Mouse (Mus musculus): Measurements from ENCODE around the gene Sla2.
"Not testable (repeated sequence)": the region's sequence is repeated elsewhere in the genome, so short reads cannot be mapped to it uniquely, and the experiment has no call there.

Gene Sla2

DNA sequence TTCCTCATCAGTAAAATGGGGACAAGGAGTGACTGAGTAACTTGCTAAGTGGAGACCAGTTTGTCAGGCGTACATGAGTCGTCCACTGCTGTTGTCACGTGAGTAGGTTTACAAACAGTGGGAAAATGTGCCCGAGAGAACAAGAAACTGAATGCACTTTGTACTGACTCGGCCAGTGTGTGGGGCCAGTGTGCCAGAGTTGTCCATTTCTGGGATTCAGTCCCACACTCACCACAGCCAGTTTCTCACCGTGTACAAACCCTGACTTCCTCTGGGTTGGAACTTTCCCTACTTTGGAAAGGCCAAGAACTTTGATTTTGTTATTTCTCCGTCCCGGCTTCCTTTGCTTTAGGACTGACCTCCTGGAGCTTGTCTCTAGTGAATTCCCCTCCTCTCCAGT is 18.0 kb downstream of the Sla2 start:
- DNase-seq (ENCODE audit: low read depth, low spot score), result no peak

DNA sequence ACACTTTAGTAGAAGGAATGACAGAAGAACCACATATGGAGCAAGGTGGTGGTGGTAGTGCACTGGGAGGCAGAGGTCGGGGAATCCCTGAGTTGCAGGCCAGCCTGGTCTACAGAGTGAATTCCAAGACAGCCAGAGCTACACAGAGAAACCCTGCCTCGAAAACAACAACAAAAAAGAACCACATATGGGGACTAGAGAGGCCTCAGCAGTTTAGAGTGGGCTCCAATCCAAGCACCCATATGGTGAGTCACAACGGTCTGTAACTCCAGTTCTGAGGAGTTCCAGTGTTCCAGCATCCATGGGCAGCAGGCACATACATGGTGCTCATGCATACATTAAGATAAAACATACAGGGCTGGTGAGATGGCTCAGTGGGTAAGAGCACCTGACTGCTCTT is 22.5 kb downstream of the Sla2 start:
- no peak for DNase-seq (ENCODE audit: low read depth, low spot score)

DNA sequence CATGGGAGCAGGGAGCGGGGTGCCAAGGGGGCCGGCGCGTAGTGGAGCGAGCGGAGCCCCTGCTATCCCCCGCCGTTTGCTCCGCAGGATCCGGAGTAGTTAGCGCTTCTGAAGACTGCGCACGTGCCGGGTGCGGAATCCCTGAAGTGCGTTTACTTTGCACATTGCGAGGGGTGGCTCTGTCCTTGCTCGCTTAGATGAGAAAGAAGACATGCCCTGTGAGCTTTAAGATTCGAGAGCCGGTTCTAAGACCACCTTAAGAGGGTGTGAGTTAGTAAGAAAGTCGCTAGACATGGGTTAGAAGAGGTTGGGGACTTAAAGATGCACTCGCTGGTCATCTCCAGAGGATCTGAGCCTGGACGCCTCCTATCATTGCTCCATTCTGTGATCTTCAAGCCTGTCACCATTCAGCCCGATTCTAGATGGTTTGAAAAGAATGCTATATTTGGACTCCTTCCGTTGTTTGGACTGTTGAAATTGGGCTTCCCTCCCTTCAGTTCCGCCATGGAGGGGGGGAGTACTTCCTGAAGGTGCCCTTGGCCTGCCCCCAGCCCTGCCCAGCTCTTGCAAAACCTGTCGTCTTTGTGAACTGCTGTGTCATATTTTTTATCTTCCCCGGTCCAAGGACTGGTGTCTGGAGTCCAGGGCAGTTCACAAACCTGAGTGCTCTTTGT is 23.4 kb downstream of the Sla2 start:
- DNase-seq (ENCODE audit: low read depth, low spot score), result no peak

DNA sequence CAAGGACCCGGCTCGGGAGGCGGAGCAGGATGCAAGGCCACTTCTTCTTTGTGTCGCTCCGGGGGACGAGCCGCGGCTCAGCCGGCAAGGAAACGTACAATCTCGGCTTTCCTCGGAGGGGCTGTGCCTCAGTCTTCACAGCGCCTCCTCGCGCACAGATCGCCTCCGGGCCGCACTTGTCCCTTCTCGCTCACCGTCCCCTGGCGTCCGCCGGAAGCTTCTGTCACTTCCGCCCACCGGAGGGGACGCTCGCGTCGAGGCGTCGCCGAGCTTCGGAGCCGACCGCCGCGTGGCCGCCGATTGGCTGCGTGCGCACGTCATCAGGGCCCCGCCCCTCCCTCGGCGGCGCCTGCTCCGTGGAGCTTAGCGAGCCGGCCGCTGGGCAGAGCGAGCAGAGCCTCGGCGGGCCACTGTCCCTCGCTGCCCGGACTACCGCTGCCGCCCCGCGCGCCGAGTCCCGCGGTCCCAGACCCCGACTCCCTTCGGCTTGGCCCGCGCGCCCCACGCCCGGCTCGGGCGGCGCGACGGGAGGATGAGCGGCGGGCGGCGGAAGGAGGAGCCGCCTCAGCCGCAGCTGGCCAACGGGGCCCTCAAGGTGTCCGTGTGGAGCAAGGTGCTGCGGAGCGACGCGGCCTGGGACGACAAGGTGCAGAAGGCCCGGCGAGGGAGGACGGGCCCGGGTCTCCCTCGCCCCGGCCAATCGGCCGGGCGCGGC is 24.1 kb downstream of the Sla2 start, which contains the start of gene Rab5if:
Gene Rab5if, plus strand, starts transcription at position 357 of the 715 bp plus-strand sequence.
- peak; percentile 95 for DNase-seq (ENCODE audit: low read depth, low spot score)

DNA sequence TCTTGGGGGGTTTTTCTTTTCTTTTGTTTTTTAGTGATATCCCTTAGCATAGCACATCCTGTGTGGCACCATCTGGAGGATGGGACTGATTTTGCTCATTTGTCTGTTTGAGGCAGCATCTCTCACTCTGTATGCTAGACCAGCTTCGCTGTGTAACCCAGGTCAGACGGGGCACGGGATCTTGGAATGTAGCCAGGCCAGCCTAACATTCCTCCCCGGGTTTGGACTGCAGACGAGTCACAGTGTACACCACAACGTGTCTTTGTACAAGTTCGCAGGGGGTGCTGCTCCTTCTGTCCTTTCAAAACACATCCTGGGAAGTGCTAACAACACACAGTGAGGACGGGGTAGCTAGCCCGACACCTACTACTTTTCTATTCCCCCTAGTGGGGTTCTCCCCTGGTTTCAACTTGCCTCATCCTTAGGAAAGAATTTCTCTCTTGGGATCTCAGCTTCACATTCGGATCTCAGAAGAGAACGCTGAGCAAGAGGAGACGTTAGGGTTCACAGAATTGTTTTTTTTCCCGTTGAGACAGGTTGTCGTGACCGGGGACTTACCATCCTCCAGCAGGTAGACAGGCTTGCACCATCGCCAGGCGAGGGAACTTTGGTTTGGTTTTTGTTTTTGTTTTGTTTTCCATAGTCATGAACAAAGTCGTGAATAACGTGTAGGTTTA is 24.8 kb downstream of the Sla2 start:
- no peak for DNase-seq (ENCODE audit: low read depth, low spot score)

DNA sequence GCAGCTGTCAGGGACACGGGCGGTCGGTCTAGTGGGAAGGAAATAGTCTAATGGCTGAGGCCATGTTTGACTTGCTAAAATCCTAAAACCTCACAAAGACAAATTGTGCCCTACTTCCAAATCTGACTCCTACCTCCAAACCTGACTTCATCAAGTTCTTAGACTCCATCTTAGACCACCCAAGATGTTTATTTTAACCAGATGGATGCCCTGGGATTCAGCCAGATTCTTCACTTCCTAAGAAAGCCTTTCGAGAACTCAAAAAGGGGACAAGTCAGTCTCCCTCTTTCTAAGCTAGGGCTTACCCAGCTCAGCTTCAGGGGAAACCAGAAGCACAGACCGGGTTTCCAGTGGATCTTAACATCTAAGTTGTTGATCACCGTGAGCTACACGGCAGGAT is 28.3 kb downstream of the Sla2 start:
- no peak for DNase-seq (ENCODE audit: low read depth, low spot score)

DNA sequence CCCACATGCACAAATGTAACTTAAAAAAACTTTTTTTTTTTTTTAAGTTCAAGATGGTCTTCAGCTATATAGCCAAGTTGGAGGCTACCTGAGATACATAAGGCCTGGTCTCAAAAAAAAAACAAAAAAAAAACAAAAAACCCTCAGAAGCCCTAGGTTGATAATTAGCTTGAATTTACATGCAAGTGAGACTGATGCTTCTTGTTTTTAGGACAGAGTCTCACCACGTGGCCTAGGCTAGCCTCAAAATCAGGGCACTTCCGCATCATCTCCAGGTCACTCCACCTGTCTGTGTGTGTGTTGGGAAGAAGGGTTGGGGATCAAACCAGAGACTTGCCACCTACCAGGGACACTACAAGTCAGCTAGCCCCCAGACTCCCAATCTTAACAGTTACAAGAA is 29.2 kb downstream of the Sla2 start, which contains the start of gene 4930518I15Rik:
Gene 4930518I15Rik, minus strand, starts transcription at position 112 of the 400 bp plus-strand sequence.
- DNase-seq (ENCODE audit: low read depth, low spot score), result no peak

DNA sequence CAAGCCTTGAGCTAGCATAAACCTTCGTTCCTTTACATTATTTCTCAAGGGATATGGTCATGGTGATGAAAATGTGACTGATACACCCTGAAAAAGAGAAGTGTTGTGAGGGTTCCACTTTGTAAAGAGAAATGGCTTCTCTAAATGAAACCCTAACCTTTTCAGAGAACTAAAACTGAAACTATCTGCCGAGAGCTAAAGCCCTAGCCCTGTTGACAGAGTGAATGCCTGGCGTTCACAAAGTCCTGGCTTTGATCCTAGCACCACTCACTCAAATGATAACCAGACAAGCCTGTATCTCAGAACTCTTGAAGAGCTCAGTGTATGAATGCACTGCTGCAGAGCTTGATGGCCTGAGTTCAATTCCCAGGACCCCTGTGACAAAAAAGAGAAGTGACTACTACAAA is 29.6 kb downstream of the Sla2 start:
- no peak for DNase-seq (ENCODE audit: low read depth, low spot score)

DNA sequence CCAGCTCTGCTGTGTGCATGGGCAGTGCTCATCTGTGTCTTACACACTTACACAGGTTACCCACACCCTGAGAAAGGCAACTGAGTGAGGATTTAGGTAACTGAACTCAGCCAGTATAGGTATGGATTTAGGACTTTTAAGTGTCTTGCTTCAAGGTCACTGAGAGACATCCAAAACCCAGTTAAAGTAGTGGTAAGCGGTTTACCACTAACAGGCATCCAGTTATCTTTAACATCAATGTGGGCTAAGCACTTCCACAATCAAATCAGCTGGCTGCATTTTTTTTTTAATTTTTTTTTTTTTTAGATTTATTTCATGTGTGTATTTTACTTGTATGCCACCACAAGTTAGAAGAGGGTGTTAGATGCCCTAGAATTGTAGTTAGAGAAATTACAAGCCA is 30.7 kb downstream of the Sla2 start:
- DNase-seq (ENCODE audit: low read depth, low spot score), result no peak

DNA sequence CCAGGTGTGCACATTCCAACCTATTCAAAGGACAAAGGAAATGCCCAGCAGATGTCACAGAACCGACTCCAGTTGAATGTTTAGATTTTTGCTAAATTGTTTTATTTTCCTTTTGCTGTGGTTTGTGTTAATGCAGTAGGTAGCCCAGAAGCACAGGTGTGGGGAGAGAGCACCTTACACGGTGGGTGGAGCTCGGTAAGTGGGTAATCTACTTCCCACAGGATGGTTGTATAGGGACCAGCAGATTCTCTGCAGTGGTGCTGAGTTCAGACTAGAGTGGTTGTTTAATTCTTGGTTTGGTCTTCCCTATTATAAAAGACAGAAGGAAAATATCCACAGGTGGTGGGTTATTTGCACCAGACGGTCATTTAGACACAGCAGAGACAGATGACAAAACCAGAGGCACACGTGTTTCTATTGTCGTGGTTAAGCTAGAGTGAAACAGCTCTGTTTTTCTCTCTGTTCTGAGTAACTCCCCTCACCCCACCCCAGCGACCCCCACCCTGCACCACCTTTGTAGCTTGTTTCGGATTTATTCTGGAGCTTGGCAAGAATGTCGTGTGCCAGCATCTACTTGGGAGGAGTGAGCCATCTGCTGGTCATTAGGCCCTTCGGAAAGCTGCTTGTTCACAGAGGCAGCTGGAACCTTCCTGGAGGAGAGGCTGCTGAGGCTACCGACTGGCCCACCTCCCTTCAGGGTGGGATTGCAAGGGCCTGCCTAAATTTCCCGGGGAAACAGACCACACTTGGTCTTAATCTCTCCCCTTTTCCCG is 32.8 kb downstream of the Sla2 start:
- not testable (repeated sequence) for DNase-seq (ENCODE audit: low read depth, low spot score)

DNA sequence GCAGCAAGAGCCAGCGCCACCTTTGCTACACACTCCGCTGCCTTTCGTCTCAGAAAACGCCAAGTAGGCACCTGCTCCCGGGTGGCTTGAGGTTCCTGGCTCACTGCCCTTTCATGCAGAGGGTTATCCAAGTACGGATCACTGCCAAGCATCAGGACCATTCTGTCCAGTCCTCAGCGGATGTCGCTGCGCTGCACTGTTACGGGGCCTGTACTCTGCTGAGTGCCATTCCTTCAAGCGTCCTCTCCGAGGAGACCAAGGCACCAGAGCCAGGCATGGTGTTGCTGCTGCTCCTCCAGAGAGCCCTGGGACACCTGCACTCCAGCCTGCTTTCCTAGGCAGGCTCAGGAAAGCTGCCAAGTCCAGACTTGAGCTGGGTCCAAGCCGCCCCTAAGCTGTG is 33.4 kb downstream of the Sla2 start:
- DNase-seq (ENCODE audit: low read depth, low spot score), result not testable (repeated sequence)

DNA sequence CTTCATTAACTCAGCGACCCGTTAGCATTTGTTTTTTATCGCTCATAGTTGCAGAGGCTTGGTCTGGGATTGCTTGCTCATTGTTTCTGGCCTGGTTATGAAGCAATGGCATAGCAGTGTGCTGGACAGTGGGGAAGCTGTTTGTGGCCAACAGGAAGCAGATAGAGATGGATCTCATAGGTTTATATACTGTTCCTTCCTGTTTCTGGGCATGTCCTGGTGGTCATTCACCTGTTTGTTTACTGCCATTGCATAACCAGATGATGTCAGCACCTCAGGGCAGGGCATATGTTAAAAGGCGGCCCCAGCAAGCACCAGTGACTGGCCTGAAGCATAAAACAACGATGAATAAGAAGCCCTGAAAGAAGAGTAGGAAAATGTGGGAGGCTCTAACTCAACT is 36.5 kb downstream of the Sla2 start:
- DNase-seq (ENCODE audit: low read depth, low spot score), result no peak

DNA sequence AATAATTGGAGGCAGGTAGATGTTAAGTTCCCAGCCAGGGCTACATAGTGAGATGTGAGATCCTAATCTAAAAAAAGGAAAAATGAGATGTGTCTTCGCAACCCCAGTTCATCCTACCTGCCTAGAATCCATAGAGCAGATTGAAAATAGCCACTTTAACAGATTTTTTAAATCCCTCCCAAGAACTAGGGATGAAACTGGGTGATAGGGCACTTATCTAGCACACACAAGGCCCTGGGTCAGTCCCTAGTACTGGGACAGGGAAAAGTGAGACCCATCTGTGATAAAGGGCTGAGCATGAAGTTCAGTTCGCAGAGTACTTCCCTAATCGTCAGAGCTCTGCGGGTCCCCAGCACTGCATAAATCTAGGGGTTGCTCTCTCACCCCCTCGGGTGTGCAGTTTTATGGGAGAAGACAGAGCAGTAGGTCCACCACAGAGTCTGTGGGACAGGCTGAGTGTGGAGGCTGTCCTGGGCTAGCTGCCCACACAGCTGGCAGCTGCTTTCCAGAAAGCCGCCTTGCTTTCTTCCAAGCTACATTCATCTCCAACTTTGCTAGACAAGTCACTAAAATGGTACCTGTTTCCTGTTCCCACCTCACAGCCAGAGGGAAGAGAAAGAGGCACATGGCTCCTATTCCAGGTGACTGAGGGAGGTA is 38.3 kb downstream of the Sla2 start:
- DNase-seq (ENCODE audit: low read depth, low spot score), result no peak

DNA sequence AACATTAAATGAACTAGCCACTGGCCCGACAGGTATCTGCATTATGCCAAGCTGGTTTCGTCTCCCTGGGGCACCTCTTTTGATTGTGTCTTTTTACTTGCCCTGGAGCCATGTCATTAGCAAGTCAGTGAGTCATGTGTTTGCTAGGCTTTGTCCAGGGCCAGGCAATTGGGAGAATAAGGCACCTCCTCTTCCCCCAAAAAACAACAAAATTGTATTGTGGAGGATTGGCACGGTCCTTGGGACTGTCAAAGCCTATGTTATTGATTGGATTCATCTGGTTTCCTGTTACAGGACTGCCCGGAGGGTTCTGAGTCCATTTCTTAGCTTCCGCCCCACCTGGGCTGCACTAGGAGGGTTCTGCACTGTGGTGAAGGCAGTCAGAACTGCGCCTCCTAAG is 39.3 kb downstream of the Sla2 start:
- DNase-seq (ENCODE audit: low read depth, low spot score), result no peak

DNA sequence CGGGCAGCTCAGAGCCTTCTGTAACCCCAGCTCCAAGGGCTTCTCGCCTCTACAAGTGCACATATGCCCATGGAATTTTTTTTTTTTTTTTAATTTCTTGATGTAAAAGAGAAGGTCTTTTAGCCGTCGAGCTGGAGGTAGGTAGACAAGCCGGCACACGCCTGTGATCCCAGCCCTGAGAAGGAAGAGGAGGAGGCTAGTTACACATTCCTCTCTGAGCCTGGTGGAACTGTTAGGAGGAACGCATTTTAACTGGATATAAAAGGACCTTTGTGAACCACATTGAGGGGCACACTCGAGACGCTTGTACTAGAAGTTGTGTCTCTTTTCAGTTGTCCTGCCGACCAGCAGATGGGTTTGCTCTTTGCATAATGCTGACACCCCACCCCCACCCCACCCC is 42.3 kb downstream of the Sla2 start:
- DNase-seq (ENCODE audit: low read depth, low spot score), result no peak

DNA sequence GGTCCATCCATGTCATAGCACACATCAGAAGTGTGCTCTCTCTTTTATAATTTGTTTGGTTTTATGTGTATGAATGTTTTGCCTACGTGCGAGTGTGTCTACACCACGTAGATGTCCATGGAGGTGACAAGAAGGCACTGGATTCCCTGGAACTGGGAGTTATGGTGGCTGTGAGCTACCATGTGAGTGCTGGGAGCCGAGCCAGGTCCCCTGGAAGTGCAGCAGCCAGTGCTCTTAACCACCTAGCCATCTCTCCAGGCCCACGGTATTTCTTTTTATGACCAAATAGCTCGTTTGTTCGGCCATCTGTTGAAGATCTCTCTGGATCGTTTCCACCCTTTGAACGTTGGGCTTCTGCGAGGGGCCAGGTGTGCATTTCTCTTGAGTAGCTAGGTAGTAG is 43.7 kb downstream of the Sla2 start:
- no peak for DNase-seq (ENCODE audit: low read depth, low spot score)

DNA sequence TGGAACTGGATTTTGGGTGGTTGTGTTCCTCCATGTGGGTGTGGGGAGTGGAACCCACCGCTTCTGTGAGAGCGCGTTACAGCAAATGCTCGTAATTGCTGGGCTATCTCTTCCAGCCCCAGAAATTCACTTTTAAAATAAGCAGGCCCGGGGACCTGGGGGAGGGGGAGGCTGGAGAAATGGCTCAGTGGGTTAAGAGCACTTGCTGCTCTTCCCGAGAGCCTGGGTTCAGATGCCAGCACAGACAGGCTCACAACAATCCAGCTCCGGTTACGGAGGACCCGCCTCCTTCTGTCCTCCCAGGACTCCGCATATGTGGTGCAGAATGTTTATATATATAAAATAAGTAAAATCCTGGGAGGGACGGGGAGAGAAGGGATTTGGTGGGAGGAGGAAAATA is 44.3 kb downstream of the Sla2 start:
- DNase-seq (ENCODE audit: low read depth, low spot score), result no peak

DNA sequence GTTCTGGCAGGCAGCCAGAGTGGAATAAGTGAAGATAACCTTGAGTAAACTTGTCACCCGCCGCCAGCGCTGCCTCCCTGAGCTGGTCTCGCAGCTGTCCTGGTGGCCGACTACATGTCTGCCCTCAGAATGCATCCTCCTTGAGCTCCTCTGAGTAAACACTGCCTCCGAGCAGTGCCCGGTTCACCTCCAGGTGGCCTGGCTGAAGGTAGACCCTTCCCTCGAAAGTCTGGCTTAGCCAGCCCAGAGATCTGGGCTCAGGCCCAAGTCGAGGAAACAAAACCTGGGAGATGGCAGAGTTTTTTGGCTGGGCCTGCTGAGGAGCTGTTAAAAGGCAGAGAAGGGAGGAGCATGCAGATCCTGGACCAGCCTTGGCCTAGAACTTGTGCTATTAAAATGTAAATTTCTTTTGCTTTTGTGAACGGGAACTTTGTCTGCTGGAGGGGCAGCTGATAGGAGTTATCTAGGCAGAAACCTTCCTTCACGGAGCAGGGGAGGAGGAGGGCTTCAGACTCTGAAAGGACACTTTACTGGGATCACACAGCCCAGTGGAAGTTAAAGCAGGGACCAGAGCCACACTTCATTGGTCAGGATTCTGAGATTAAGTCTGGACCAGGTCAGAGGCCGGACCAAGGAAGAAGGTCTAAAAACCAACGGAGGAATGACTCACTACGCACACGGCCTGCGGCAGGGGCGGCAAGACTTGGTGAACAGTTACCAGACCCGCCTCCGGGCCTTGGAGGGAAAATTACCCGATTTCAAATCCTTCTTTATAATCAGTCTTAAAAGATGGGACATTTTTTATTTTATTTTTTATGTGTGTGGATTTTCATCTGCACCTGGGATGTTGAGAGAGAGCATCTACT is 44.9 kb downstream of the Sla2 start:
- DNase-seq (ENCODE audit: low read depth, low spot score), result no peak

DNA sequence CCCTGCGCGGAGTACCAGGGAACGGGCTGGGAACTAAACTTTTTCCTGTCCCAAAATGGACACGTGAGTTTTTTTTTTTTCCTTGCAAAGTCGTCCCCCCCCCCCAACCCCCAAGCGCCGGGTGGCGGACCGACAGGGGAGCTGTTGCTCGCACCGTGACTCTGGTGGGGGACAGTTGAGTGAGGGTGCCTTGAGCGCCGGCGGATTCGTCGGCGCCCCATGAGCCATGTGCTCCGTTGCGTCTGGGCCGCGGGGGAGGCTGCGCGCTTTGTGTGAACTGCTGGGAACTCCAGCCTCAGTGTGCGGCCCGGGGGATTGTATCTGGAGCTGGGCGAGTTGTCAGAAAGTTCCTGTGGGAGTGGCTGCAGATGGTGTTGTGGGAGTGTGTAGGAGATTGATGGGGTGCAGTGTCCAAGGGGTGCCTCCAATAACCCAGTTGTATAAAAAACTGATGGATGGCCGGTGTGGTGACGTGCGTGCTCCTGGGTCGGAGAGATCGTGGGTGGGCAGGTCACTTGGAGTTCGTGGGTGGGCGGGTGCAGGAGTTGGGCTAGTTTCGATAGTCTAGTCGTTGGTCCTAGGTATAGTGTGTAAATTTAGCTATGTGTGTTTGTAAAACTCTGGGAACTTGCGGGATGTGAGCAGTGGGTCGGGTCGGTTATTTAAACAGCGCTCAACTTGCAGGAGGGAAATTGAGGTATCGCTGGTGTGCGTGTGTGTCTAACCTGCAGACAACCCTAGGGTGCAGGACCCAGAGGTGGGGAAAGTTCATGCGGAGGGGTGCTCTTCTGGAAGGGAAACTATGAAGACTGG is 45.8 kb downstream of the Sla2 start:
- no peak for DNase-seq (ENCODE audit: low read depth, low spot score)
